ENCODE assay signal across 9 mouse cellular contexts in genomic region chr11:98345253-98345652, GRCm38 (mm10). TPM values are rescaled to one million over a fixed set of nuclear protein-coding genes. Genes with fewer than 3 reads are reported as not detected.
DNase-seq lines count a peak whose midpoint lies in the region; ATAC-seq and TF ChIP-seq lines count a peak whose summit lies in the region.
"Had no signal": no experiment of that assay in that cellular context is flagged by ENCODE, and none has a peak within 500 bp of the region (broad histone marks: within the 10 kb centered on the region; RNA-seq: fewer than 3 reads in every experiment).

No protein-coding gene starts in this region.

- peak; percentile 69 for DNase-seq in CD4-positive helper T cell, adult 2 months (ENCODE audit: low read depth, low spot score)
- peak; percentile 58 to 69 for DNase-seq in adrenal gland, postnatal 4 days (ENCODE audit: low spot score in 2 of 2)
- peak; percentile 48 for DNase-seq in liver, embryonic 13.5 days
- DNase-seq in neural tube, embryonic 11.5 days (ENCODE audit: low spot score), result peak; percentile 84
- DNase-seq in testis, postnatal 14 days (ENCODE audit: low spot score), result peak; percentile 79

- no peaks in the 10 kb centered on the region for H3K9me3 ChIP-seq in heart, embryonic 12.5 days (replicated peaks)
- H3K9me3 ChIP-seq in kidney, embryonic 15.5 days (replicated peaks), result no peaks in the 10 kb centered on the region
- no peaks in the 10 kb centered on the region for H3K9me3 ChIP-seq in liver, embryonic 13.5 days (replicated peaks)
- H3K9me3 ChIP-seq in neural tube, embryonic 11.5 days (ENCODE audit: control insufficient read depth, low read length), result no peaks in the 10 kb centered on the region

- TF ChIP-seq CTCF in embryonic fibroblast, embryonic 13.5 days (IDR thresholded peaks at IDR 0.05; ENCODE audit: borderline replicate concordance, insufficient read depth, low read length), result peak; percentile 81

- H3K27ac ChIP-seq in embryonic fibroblast, embryonic 13.5 days (ENCODE audit: insufficient read depth, low read length), result no peak overlapping the region
- H3K27ac ChIP-seq in heart, embryonic 12.5 days (ENCODE audit: poor library complexity, severe bottlenecking), result no peak overlapping the region
- H3K27ac ChIP-seq in kidney, embryonic 15.5 days, result no peak overlapping the region
- no peak overlapping the region for H3K27ac ChIP-seq in liver, embryonic 13.5 days
- no peak overlapping the region for H3K27ac ChIP-seq in neural tube, embryonic 11.5 days (ENCODE audit: low read depth, low read length)

- H3K4me1 ChIP-seq in embryonic fibroblast, embryonic 13.5 days (ENCODE audit: control insufficient read depth, insufficient read depth, low read length), result peaks cover 2% of the 10 kb centered on the region; the same call in 1 of the 2 replicates
- peaks cover 34% of the 10 kb centered on the region for H3K4me1 ChIP-seq in heart, embryonic 12.5 days (replicated peaks)
- H3K4me1 ChIP-seq in kidney, embryonic 15.5 days, result peaks cover 43% of the 10 kb centered on the region
- peaks cover 17% of the 10 kb centered on the region for H3K4me1 ChIP-seq in liver, embryonic 13.5 days (replicated peaks)
- peaks cover 6% of the 10 kb centered on the region; the same call in 1 of the 2 replicates for H3K4me1 ChIP-seq in neural tube, embryonic 11.5 days (ENCODE audit: control insufficient read depth, insufficient read depth, low read length)

- H3K9ac ChIP-seq in heart, embryonic 12.5 days, result no peak overlapping the region
- H3K9ac ChIP-seq in kidney, embryonic 15.5 days, result no peak overlapping the region
- H3K9ac ChIP-seq in liver, embryonic 13.5 days, result no peak overlapping the region
- H3K9ac ChIP-seq in neural tube, embryonic 11.5 days (ENCODE audit: low read length), result no peak overlapping the region

- peaks cover 69% of the 10 kb centered on the region for H3K27me3 ChIP-seq in heart, embryonic 12.5 days (replicated peaks)
- peaks cover 81% of the 10 kb centered on the region for H3K27me3 ChIP-seq in kidney, embryonic 15.5 days
- peaks cover 92% of the 10 kb centered on the region for H3K27me3 ChIP-seq in liver, embryonic 13.5 days
- H3K27me3 ChIP-seq in neural tube, embryonic 11.5 days (ENCODE audit: control insufficient read depth, insufficient read depth, low read length), result peaks cover 84% of the 10 kb centered on the region

- ATAC-seq in heart, embryonic 12.5 days (ENCODE audit: insufficient number of reproducible peaks, low FRiP score), result no peak
- no peak for ATAC-seq in kidney, embryonic 15.5 days (replicated peaks; ENCODE audit: low FRiP score)
- no peak for ATAC-seq in liver, embryonic 13.5 days (ENCODE audit: low read depth)
- ATAC-seq in neural tube, embryonic 11.5 days (ENCODE audit: insufficient read depth, low FRiP score, low TSS enrichment), result no peak

- 2% methylated on average over 14 of the region's 14 CpGs for WGBS in heart, embryonic 12.5 days
- WGBS in kidney, embryonic 15.5 days, result under 1% methylated on average over 14 of the region's 14 CpGs
- 2% methylated on average over 14 of the region's 14 CpGs for WGBS in liver, embryonic 13.5 days (ENCODE audit: insufficient replicate concordance)
- 2% methylated on average over 14 of the region's 14 CpGs for WGBS in neural tube, embryonic 11.5 days

- no peak overlapping the region for H3K4me3 ChIP-seq in embryonic fibroblast, embryonic 13.5 days (ENCODE audit: insufficient read depth, low read length)
- peak overlapping the region; percentile 30 for H3K4me3 ChIP-seq in heart, embryonic 12.5 days
- peak overlapping the region; percentile 27 for H3K4me3 ChIP-seq in kidney, embryonic 15.5 days (replicated peaks)
- no peak overlapping the region for H3K4me3 ChIP-seq in liver, embryonic 13.5 days (replicated peaks)
- H3K4me3 ChIP-seq in neural tube, embryonic 11.5 days (ENCODE audit: low read depth, low read length), result no peak overlapping the region
- H3K4me3 ChIP-seq: erythroblast, embryonic 14.5 days had no signal

- no peaks in the 10 kb centered on the region for H3K36me3 ChIP-seq in heart, embryonic 12.5 days
- no peaks in the 10 kb centered on the region for H3K36me3 ChIP-seq in kidney, embryonic 15.5 days
- H3K36me3 ChIP-seq in liver, embryonic 13.5 days, result no peaks in the 10 kb centered on the region
- no peaks in the 10 kb centered on the region for H3K36me3 ChIP-seq in neural tube, embryonic 11.5 days (ENCODE audit: control insufficient read depth, insufficient read depth, low read length)

- H3K4me2 ChIP-seq in heart, embryonic 12.5 days, result peak overlapping the region; percentile 66
- H3K4me2 ChIP-seq in kidney, embryonic 15.5 days, result peak overlapping the region; percentile 56
- H3K4me2 ChIP-seq in liver, embryonic 13.5 days, result peak overlapping the region; percentile 19; the same call in 1 of the 2 replicates
- no peak overlapping the region for H3K4me2 ChIP-seq in neural tube, embryonic 11.5 days (ENCODE audit: low read depth)

- no peak for TF ChIP-seq POLR2A in embryonic fibroblast, embryonic 13.5 days (IDR thresholded peaks at IDR 0.05; ENCODE audit: low read depth, low read length)

RNA-seq across cellular contexts. Expression of gene Ppp1r1b, which starts 3.0 kb away (rescaled TPM):
- total RNA-seq in adrenal gland, postnatal 4 days (2021), result 1 to 10 TPM; 1.3 to 1.9 TPM
- not detected in 2 replicates for polyA plus RNA-seq in embryonic fibroblast, embryonic 13.5 days (2011; ENCODE audit: insufficient read length, low read depth, missing spikeins)
- polyA plus RNA-seq in heart, embryonic 12.5 days (2016; fragmentation: Nextera tagmentation; extraction: Ambion mirVana), result 30.4 and 32.2 TPM in 2 replicates
- 2.8 and 6.8 TPM in 2 replicates for polyA plus RNA-seq in kidney, embryonic 15.5 days (2015; fragmentation: Nextera tagmentation; extraction: Ambion mirVana)
- 0.13 and 0.19 TPM in 2 replicates for polyA plus RNA-seq in liver, embryonic 13.5 days (2015; fragmentation: Nextera tagmentation; extraction: Ambion mirVana)
- 0.15 TPM in 1 of 2 replicates, not detected in the other for polyA plus RNA-seq in neural tube, embryonic 11.5 days (2014; fragmentation: Nextera tagmentation; extraction: Ambion mirVana)

RNA-seq across cellular contexts. Expression of gene Stard3, which starts 12.9 kb away (rescaled TPM):
- total RNA-seq in adrenal gland, postnatal 4 days (2021), result 10 to 100 TPM; 30.3 to 30.9 TPM
- 14.9 and 18.5 TPM in 2 replicates for polyA plus RNA-seq in embryonic fibroblast, embryonic 13.5 days (2011; ENCODE audit: insufficient read length, low read depth, missing spikeins)
- 45.2 and 47.6 TPM in 2 replicates for polyA plus RNA-seq in heart, embryonic 12.5 days (2016; fragmentation: Nextera tagmentation; extraction: Ambion mirVana)
- 46.4 and 53.1 TPM in 2 replicates for polyA plus RNA-seq in kidney, embryonic 15.5 days (2015; fragmentation: Nextera tagmentation; extraction: Ambion mirVana)
- 14.1 and 15.7 TPM in 2 replicates for polyA plus RNA-seq in liver, embryonic 13.5 days (2015; fragmentation: Nextera tagmentation; extraction: Ambion mirVana)
- polyA plus RNA-seq in neural tube, embryonic 11.5 days (2014; fragmentation: Nextera tagmentation; extraction: Ambion mirVana), result 39.7 and 45.6 TPM in 2 replicates

RNA-seq across cellular contexts. Expression of gene Neurod2, which starts 15.8 kb away (rescaled TPM):
- total RNA-seq in adrenal gland, postnatal 4 days (2021), result under 1 TPM in 1 of 2 experiments, not detected in 1; 0.34 TPM
- polyA plus RNA-seq in embryonic fibroblast, embryonic 13.5 days (2011; ENCODE audit: insufficient read length, low read depth, missing spikeins), result not detected in 2 replicates
- not detected in 2 replicates for polyA plus RNA-seq in heart, embryonic 12.5 days (2016; fragmentation: Nextera tagmentation; extraction: Ambion mirVana)
- polyA plus RNA-seq in kidney, embryonic 15.5 days (2015; fragmentation: Nextera tagmentation; extraction: Ambion mirVana), result not detected in 2 replicates
- not detected in 2 replicates for polyA plus RNA-seq in liver, embryonic 13.5 days (2015; fragmentation: Nextera tagmentation; extraction: Ambion mirVana)
- polyA plus RNA-seq in neural tube, embryonic 11.5 days (2014; fragmentation: Nextera tagmentation; extraction: Ambion mirVana), result 1.2 TPM in 2 replicates
- polyA plus RNA-seq: erythroblast, embryonic 14.5 days had no signal

RNA-seq across cellular contexts. Expression of gene Tcap, which starts 38.4 kb away (rescaled TPM):
- total RNA-seq in adrenal gland, postnatal 4 days (2021), result 10 to 100 TPM in 1 of 2 experiments, 1 to 10 TPM in 1; 8.6 to 16.7 TPM
- not detected in 2 replicates for polyA plus RNA-seq in embryonic fibroblast, embryonic 13.5 days (2011; ENCODE audit: insufficient read length, low read depth, missing spikeins)
- 143 and 152 TPM in 2 replicates for polyA plus RNA-seq in heart, embryonic 12.5 days (2016; fragmentation: Nextera tagmentation; extraction: Ambion mirVana)
- polyA plus RNA-seq in kidney, embryonic 15.5 days (2015; fragmentation: Nextera tagmentation; extraction: Ambion mirVana), result 2.5 and 3.5 TPM in 2 replicates
- polyA plus RNA-seq in liver, embryonic 13.5 days (2015; fragmentation: Nextera tagmentation; extraction: Ambion mirVana), result 0.15 and 0.59 TPM in 2 replicates
- polyA plus RNA-seq in neural tube, embryonic 11.5 days (2014; fragmentation: Nextera tagmentation; extraction: Ambion mirVana), result 3.1 and 3.9 TPM in 2 replicates
- polyA plus RNA-seq: erythroblast, embryonic 14.5 days had no signal

RNA-seq across cellular contexts. Expression of gene Pnmt, which starts 41.0 kb away (rescaled TPM):
- total RNA-seq in adrenal gland, postnatal 4 days (2021), result 100 to 1,000 TPM; 686 to 903 TPM
- polyA plus RNA-seq in embryonic fibroblast, embryonic 13.5 days (2011; ENCODE audit: insufficient read length, low read depth, missing spikeins), result not detected in 2 replicates
- polyA plus RNA-seq in heart, embryonic 12.5 days (2016; fragmentation: Nextera tagmentation; extraction: Ambion mirVana), result 1.7 and 2.0 TPM in 2 replicates
- 2.7 and 3.8 TPM in 2 replicates for polyA plus RNA-seq in kidney, embryonic 15.5 days (2015; fragmentation: Nextera tagmentation; extraction: Ambion mirVana)
- not detected in 2 replicates for polyA plus RNA-seq in liver, embryonic 13.5 days (2015; fragmentation: Nextera tagmentation; extraction: Ambion mirVana)
- polyA plus RNA-seq in neural tube, embryonic 11.5 days (2014; fragmentation: Nextera tagmentation; extraction: Ambion mirVana), result 0.40 and 0.91 TPM in 2 replicates
- polyA plus RNA-seq: erythroblast, embryonic 14.5 days had no signal

Comparison
In these comparisons a context has a peak if more than half of its experiments do, and no peak if none do; other contexts are left out.
1. H3K4me3 ChIP-seq: peak in heart, embryonic 12.5 days (single experiment) and kidney, embryonic 15.5 days (single experiment); none in embryonic fibroblast, embryonic 13.5 days (single experiment), liver, embryonic 13.5 days (single experiment) and neural tube, embryonic 11.5 days (single experiment).
2. Peak in every context shown above with its lines, with median percentiles within 50 percentile points of each other: DNase-seq.